Mouse (Mus musculus) stomach, embryonic 16.5 days (tissue): ENCODE measurements around the gene Fli1. TPM values are rescaled to one million over a fixed set of nuclear protein-coding genes. Genes with fewer than 3 reads are reported as not detected.

Experiments used
- ATAC-seq: fragments of 200-750 bp; cut with Nextera tagmentation; 2 replicates; pipeline ENCODE4 v1.8.0; 2017; ENCODE audit warnings: moderate number of reproducible peaks, moderate TSS enrichment; ENCODE audit not compliant: insufficient read depth, low FRiP score
- H3K27ac ChIP-seq: fragments of 300-500 bp; sonication (generic); 2 replicates; pipeline ENCODE4 v1.5.1; 2014; ENCODE audit warnings: low read length
- H3K27me3 ChIP-seq: fragments of 300-500 bp; sonication (generic); 2 replicates; pipeline ENCODE4 v1.6.1; 2014; ENCODE audit warnings: low read length, control low read depth, mixed read lengths; ENCODE audit not compliant: control insufficient read depth, insufficient read depth
- H3K36me3 ChIP-seq: fragments of 300-500 bp; sonication (generic); 2 replicates; pipeline ENCODE4 v1.6.1; 2014; ENCODE audit warnings: low read length; ENCODE audit not compliant: control insufficient read depth, insufficient read depth
- H3K4me1 ChIP-seq: fragments of 300-500 bp; sonication (generic); 2 replicates; pipeline ENCODE4 v1.6.1; 2014; ENCODE audit warnings: low read length, control low read depth, mixed read lengths; ENCODE audit not compliant: control insufficient read depth, insufficient read depth
- H3K4me2 ChIP-seq: fragments of 300-500 bp; sonication (generic); 2 replicates; pipeline ENCODE4 v1.6.1; 2014; ENCODE audit warnings: low read depth, low read length, mixed read lengths
- H3K4me3 ChIP-seq: fragments of 300-500 bp; sonication (generic); replicated peaks from 2 replicates; pipeline ENCODE4 v1.5.1; 2014; ENCODE audit warnings: mild to moderate bottlenecking, low read length
- H3K9ac ChIP-seq: fragments of 300-500 bp; sonication (generic); 2 replicates; pipeline ENCODE4 v1.6.1; 2014; ENCODE audit warnings: low read length
- H3K9me3 ChIP-seq: fragments of 300-500 bp; sonication (generic); replicated peaks from 2 replicates; pipeline ENCODE4 v1.6.1; 2016; ENCODE audit warnings: low read length, control low read depth; ENCODE audit not compliant: control insufficient read depth
- WGBS: fragments of 180-500 bp; shearing (Covaris S2); extraction: QIAGEN DNeasy Blood & Tissue Kit; methylation state at CpG from one replicate; pipeline ENCODE4 v1.1.7; 2014; 5-methylcytosine and 5-hydroxymethylcytosine counted together
- polyA plus RNA-seq: library from polyadenylated mRNA; unstranded; fragments of >200 nt; fragmentation: Nextera tagmentation; extraction: Ambion mirVana; gene quantifications from 2 replicates; pipeline ENCODE4 v1.2.1, GENCODE M21; 2015

The Fli1 gene
- polyA plus RNA-seq, 1 experiment from 2014 or later, result 12.8 TPM

DNA sequence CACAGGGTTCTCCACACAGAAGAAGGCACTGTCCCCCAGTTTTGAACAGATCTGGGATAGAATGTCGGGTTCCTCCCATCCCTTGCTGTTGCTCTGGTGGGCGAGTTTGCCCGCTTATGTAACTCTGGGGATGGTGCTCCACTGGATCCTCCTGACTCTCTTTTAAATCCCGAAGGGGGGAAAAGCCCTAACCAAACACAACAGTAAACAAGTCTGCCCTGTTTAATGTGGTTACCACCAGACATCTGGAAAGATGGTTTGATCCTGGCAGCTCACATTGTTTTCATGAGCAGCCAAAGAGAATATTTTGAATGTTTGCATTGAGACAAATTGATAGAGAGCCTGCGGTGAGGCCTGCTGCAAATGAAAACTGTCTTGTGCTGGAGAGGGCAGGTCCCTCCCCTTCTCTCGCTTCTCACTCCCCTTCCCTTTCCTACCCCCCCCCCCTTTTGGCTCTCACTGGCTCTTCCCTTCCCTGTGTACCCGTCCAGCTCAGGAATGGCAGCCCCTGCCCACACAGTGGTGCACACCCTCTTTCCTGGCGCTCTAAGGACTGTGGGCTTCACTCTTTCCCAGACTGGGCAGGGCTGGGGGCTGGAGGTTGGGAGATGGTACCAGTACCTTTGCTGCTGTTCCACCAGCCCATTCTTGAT is 1.4 kb upstream of the Fli1 start:
- H3K4me2 ChIP-seq, result no peak overlapping the region
- H3K9me3 ChIP-seq, result no peaks in the 10 kb centered on the region
- no peak for ATAC-seq
- H3K36me3 ChIP-seq, result no peaks in the 10 kb centered on the region
- no peak overlapping the region for H3K4me3 ChIP-seq
- H3K4me1 ChIP-seq, result peaks cover 16% of the 10 kb centered on the region
- WGBS, result 31% methylated on average over 8 of the region's 8 CpGs
- H3K27me3 ChIP-seq, result peaks cover 48% of the 10 kb centered on the region
- no peak overlapping the region for H3K9ac ChIP-seq
- no peak overlapping the region for H3K27ac ChIP-seq

DNA sequence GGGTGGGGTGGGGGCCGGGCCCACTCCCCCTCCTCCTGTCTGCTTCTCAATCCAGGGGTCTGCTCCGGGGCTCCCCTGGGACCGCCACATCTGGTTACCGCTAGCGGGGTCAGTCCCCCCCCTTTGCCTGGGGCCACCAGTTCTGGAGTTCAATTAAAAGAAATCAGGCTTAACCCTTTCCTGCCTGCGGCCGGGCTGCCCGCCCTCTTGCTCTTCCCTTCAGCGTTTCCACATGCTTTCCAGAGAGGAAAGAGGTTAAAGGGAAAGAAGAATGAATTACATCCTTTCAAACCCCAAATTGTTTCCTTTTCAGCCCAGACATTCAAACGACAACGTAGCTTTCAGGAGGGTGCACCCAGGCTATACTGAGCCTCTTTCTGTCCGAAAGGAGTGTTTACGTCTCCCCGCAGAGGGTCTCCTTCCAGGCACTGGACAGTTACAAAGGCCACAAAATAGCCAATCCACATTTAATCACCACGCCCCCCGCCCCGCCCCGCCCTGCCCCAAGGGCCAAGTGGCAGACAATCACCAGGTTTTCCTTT is 450 bp upstream of the Fli1 start:
- WGBS, result 4% methylated on average over 18 of the region's 18 CpGs
- ATAC-seq, result no peak
- H3K4me3 ChIP-seq, result peak overlapping the region; percentile 68
- peaks cover 44% of the 10 kb centered on the region for H3K27me3 ChIP-seq
- H3K36me3 ChIP-seq, result no peaks in the 10 kb centered on the region
- peak overlapping the region; percentile 84 for H3K4me2 ChIP-seq
- no peaks in the 10 kb centered on the region for H3K9me3 ChIP-seq
- peak overlapping the region; percentile 63; the same call in 1 of the 2 replicates for H3K27ac ChIP-seq
- H3K4me1 ChIP-seq, result peaks cover 16% of the 10 kb centered on the region
- H3K9ac ChIP-seq, result peak overlapping the region; percentile 62; the same call in 1 of the 2 replicates

- ATAC-seq, result no peak
- Histone ChIP-seq H3K9ac (peak overlapping the region; percentile 79), H3K4me2 (peak overlapping the region; percentile 84), H3K9me3 (no peaks in the 10 kb centered on the region), H3K4me1 (peaks cover 16% of the 10 kb centered on the region), H3K27ac (peak overlapping the region; percentile 83), H3K27me3 (peaks cover 42% of the 10 kb centered on the region), H3K4me3 (peak overlapping the region; percentile 68), H3K36me3 (no peaks in the 10 kb centered on the region)
- under 1% methylated on average over 30 of the region's 30 CpGs for WGBS
Observed at GRCm38 (mm10) chr9:32541223-32541901, 1.3 kb downstream of the Fli1 start.

DNA sequence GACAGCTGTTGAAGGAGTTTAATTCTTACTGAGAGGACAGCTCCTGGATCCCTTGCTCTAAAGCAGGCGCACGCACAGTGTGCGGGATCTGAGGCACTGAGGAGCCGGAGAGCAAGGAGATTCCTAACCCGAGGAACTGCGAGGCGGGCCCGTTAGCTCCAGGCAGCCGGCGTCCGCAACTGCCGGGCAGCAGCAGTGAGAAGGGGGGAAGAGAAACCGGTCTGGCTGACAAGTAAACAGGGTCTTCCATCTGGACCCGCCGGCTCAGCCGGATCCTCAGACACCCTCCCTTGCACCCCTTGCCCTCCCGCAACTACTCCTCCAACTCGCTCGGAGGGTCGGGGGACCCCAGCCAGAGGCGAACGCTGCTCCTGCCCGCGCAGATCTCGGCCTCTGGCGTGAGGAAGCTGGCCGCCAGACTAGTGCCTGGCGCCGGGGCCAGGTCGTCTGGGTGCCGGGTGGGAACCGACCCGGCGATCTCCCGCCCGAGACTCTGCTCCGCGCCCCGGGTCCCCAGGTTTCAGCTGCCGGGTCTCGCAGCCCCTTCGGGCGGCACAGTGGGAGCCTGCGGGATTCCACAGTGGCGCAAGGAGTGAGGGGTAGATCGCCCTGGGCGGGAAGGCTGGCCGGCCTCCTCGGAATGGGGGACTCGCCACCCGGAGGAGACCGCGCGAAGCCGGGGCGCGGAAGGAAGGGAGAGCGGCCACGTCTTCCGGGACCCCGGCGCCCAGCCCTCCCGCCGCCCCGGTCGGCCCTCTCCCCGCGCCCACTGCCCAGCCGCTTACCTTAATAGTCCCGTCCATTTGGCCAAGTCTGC is 2.0 kb downstream of the Fli1 start:
- Histone ChIP-seq H3K4me2 (peak overlapping the region; percentile 84), H3K4me3 (peak overlapping the region; percentile 68), H3K9me3 (no peaks in the 10 kb centered on the region), H3K9ac (peak overlapping the region; percentile 79), H3K36me3 (no peaks in the 10 kb centered on the region), H3K27ac (peak overlapping the region; percentile 83), H3K27me3 (peaks cover 35% of the 10 kb centered on the region), H3K4me1 (peaks cover 16% of the 10 kb centered on the region)
- WGBS, result under 1% methylated on average over 67 of the region's 70 CpGs
- peak; percentile 38; the same call in 1 of the 2 replicates for ATAC-seq

DNA sequence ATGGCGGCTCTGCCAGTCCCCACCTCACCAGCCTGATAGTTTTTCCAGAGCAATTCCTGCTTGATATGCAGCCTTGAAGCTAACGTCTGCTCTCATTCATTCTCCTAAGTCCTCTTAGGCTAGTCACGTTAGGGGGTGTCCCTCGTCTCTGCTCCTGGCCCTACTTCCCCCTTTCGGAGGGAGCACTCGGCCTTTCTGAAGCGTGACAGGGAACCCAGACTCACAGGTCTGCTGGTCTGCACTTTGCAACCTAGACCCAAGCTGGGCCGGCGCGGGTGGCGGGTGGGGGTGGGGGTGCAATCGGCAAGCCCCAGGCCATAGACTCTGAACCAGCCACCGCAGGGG is 2.6 kb downstream of the Fli1 start:
- 5% methylated on average over 13 of the region's 13 CpGs for WGBS

GRCm38 (mm10) chr9:32539321-32539761 is 3.3 kb downstream of the Fli1 start:
- 0 out of 2 replicates have a peak overlapping the region, but pooled peaks have one; percentile 3 for H3K27ac ChIP-seq
- WGBS, result 40% methylated on average over 3 of the region's 3 CpGs
- no peaks in the 10 kb centered on the region for H3K36me3 ChIP-seq
- ATAC-seq, result no peak
- no peaks in the 10 kb centered on the region for H3K9me3 ChIP-seq
- peak overlapping the region; percentile 13 for H3K4me3 ChIP-seq
- peaks cover 5% of the 10 kb centered on the region for H3K4me1 ChIP-seq
- 0 out of 2 replicates have a peak overlapping the region, but pooled peaks have one; percentile 2 for H3K9ac ChIP-seq
- peak overlapping the region; percentile 84 for H3K4me2 ChIP-seq
- peaks cover 24% of the 10 kb centered on the region for H3K27me3 ChIP-seq

More for the DNA sequence above, 2.6 kb downstream of the Fli1 start:
- H3K4me3 ChIP-seq, result peak overlapping the region; percentile 68
- peak overlapping the region; percentile 83; the same call in 1 of the 2 replicates for H3K27ac ChIP-seq
- peak overlapping the region; percentile 84 for H3K4me2 ChIP-seq
- peaks cover 29% of the 10 kb centered on the region for H3K27me3 ChIP-seq
- H3K36me3 ChIP-seq, result no peaks in the 10 kb centered on the region
- peak overlapping the region; percentile 79 for H3K9ac ChIP-seq
- H3K9me3 ChIP-seq, result no peaks in the 10 kb centered on the region
- H3K4me1 ChIP-seq, result peaks cover 10% of the 10 kb centered on the region
- ATAC-seq, result peak; percentile 19; the same call in 1 of the 2 replicates

DNA sequence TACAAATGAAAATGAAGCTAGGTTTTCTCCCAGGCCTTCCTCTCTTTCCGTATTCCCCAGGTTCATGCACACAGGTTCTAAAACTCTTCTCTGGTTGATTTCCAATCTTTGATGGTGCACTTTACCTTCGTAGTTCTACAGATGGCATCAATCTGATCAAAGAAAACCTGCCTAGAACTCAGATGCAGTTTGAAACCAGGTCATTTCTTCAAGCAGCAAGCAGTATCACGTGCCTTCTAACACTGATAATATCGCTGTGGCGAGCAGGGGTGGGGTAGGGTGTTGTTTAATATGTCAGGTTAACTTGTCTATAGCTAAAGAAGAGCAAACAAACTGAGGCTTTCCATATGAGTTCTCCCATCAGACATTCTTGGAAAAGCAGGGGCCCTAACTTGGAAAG is 4.5 kb downstream of the Fli1 start:
- Histone ChIP-seq H3K4me1 (peaks cover 5% of the 10 kb centered on the region), H3K4me2 (peak overlapping the region; percentile 26), H3K27me3 (peaks cover 14% of the 10 kb centered on the region; the same call in 1 of the 2 replicates), H3K27ac (no peak overlapping the region), H3K36me3 (no peaks in the 10 kb centered on the region), H3K4me3 (no peak overlapping the region), H3K9ac (no peak overlapping the region), H3K9me3 (no peaks in the 10 kb centered on the region)
- WGBS, result 72% methylated on average over 5 of the region's 5 CpGs
- ATAC-seq, result no peak

- ATAC-seq, result no peak
- Histone ChIP-seq H3K4me3 (no peak overlapping the region), H3K4me2 (0 out of 2 replicates have a peak overlapping the region, but pooled peaks have one; percentile 3), H3K27ac (no peak overlapping the region), H3K9me3 (no peaks in the 10 kb centered on the region), H3K4me1 (peaks cover 5% of the 10 kb centered on the region), H3K36me3 (no peaks in the 10 kb centered on the region), H3K27me3 (peaks cover 10% of the 10 kb centered on the region; the same call in 1 of the 2 replicates), H3K9ac (no peak overlapping the region)
- 71% methylated on average over 6 of the region's 6 CpGs for WGBS
Observed at GRCm38 (mm10) chr9:32537706-32538105, 5.0 kb downstream of the Fli1 start.
